Mouse (Mus musculus) T-cell, adult 66 days (primary cell): Measurements from ENCODE around the gene Mup20. TPM values are rescaled to one million over a fixed set of nuclear protein-coding genes. Genes with fewer than 3 reads are reported as not detected.

ENCODE experiments used
- total RNA-seq, 2 experiments: library from RNA; stranded (reverse); gene quantifications; 3 replicates in 1 of 2; 4 replicates in 1 of 2; pipeline ENCODE4 v1.2.4; 2023

Gene Mup20
- total RNA-seq = not detected

GRCm38 (mm10) chr4:62054058-62054457 is at the start of gene Mup20:
Gene Mup20, minus strand, starts transcription at chr4:62054158.

DNA sequence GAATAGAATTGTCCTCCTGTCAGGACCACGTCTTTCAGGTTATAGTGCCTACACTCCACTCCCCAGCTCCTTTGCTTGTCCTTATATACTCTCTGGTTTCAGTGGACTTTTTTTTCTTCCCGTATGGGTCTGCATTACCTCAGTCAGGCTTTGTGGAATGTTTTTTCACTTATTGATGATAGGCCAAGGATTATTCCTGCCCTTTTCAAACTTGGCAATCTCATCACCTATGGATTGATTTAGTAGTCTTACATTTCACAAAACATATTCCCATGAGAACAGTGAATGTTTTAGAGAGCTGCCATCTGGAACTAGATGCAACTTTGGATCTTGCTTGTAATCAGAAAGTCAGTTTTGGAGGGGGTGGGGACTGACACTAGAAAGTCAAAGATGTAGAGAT is 33.3 kb upstream of the Mup20 start, which contains the start of gene Mup3:
Mup3 (minus strand) TSS at position 102 of the 400 bp plus-strand sequence.

Other genes starting within 250 kb of the Mup20 start
- gene Mup5, start 218.9 kb downstream of the Mup20 start, total RNA-seq = not detected
- gene Mup3, start 33.2 kb upstream of the Mup20 start, total RNA-seq = not detected
- not detected for gene Mup21, start 96.7 kb upstream of the Mup20 start, total RNA-seq
- not detected for gene Zfp37, start 176.9 kb upstream of the Mup20 start, total RNA-seq
- gene Slc31a2, start 208.4 kb upstream of the Mup20 start, total RNA-seq = 1 to 10 TPM; 3.7 to 5.7 TPM